Mouse (Mus musculus) forebrain, embryonic 16.5 days (tissue): ENCODE measurements around the gene Fmn2. TPM values are rescaled to one million over a fixed set of nuclear protein-coding genes. Genes with fewer than 3 reads are reported as not detected.

ENCODE experiments used
- ATAC-seq: fragments of 200-750 bp; cut with Nextera tagmentation; 2 replicates; pipeline ENCODE4 v1.8.0; 2017; ENCODE audit warnings: mild to moderate bottlenecking, moderate library complexity
- H3K27ac ChIP-seq: fragments of 300-500 bp; sonication (generic); 2 replicates; pipeline ENCODE4 v1.5.1; 2014; ENCODE audit warnings: low read length, control low read depth
- H3K27me3 ChIP-seq: fragments of 300-500 bp; sonication (generic); replicated peaks from 2 replicates; pipeline ENCODE4 v1.6.1; 2014; ENCODE audit warnings: low read length; ENCODE audit not compliant: control insufficient read depth, insufficient read depth
- H3K36me3 ChIP-seq: fragments of 300-500 bp; sonication (generic); 2 replicates; pipeline ENCODE4 v1.6.1; 2014; ENCODE audit not compliant: control insufficient read depth, insufficient read depth
- H3K4me1 ChIP-seq: fragments of 300-500 bp; sonication (generic); replicated peaks from 2 replicates; pipeline ENCODE4 v1.6.1; 2014; ENCODE audit warnings: low read length; ENCODE audit not compliant: control insufficient read depth, insufficient read depth
- H3K4me2 ChIP-seq: fragments of 300-500 bp; sonication (generic); 2 replicates; pipeline ENCODE4 v1.6.1; 2014; ENCODE audit warnings: mild to moderate bottlenecking, low read length, control low read depth
- H3K4me3 ChIP-seq: fragments of 300-500 bp; sonication (generic); replicated peaks from 2 replicates; pipeline ENCODE4 v1.5.1; 2014; ENCODE audit warnings: mild to moderate bottlenecking, low read length, control low read depth
- H3K9ac ChIP-seq: fragments of 300-500 bp; sonication (generic); replicated peaks from 2 replicates; pipeline ENCODE4 v1.6.1; 2014; ENCODE audit warnings: low read depth, low read length, control low read depth
- H3K9me3 ChIP-seq: fragments of 300-500 bp; sonication (generic); 2 replicates; pipeline ENCODE4 v1.6.1; 2016; ENCODE audit warnings: low read length; ENCODE audit not compliant: control insufficient read depth
- WGBS: fragments of 180-500 bp; shearing (Covaris S2); extraction: QIAGEN DNeasy Blood & Tissue Kit; methylation state at CpG from one replicate; pipeline ENCODE4 v1.1.7; 2014; 5-methylcytosine and 5-hydroxymethylcytosine counted together
- polyA plus RNA-seq: library from polyadenylated mRNA; unstranded; fragments of >200 nt; fragmentation: Nextera tagmentation; extraction: Ambion mirVana; gene quantifications from 2 replicates; pipeline ENCODE4 v1.2.1, GENCODE M21; 2015

Gene Fmn2
- polyA plus RNA-seq, 1 experiment from 2014 or later, result 6.9 TPM

DNA sequence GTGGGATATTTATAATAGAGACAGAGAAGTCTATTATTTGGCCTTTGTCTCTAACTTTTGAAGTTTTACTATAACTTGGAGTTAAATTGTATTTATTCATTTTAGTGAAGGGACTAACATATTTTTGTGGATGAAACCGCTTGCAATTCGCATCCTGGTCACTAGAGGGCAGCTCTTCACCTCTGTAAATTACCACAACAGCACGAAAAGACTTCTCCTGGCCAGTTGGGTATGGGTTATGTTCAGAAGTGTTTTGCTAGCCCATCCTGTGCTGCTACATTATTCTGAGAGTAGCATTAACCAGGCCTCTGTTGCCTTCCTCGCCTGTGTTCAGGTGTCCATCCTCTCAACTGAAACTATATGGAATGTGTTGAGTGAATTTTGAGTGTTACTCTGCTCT, 93.4 kb downstream of the Fmn2 start:
- peak; percentile 64 for ATAC-seq
- Histone ChIP-seq H3K9me3 (no peaks in the 10 kb centered on the region), H3K4me2 (no peak overlapping the region), H3K36me3 (no peaks in the 10 kb centered on the region), H3K9ac (no peak overlapping the region), H3K4me3 (no peak overlapping the region), H3K4me1 (no peaks in the 10 kb centered on the region), H3K27ac (no peak overlapping the region), H3K27me3 (no peaks in the 10 kb centered on the region)
- WGBS, result 11% methylated on average over 4 of the region's 4 CpGs

DNA sequence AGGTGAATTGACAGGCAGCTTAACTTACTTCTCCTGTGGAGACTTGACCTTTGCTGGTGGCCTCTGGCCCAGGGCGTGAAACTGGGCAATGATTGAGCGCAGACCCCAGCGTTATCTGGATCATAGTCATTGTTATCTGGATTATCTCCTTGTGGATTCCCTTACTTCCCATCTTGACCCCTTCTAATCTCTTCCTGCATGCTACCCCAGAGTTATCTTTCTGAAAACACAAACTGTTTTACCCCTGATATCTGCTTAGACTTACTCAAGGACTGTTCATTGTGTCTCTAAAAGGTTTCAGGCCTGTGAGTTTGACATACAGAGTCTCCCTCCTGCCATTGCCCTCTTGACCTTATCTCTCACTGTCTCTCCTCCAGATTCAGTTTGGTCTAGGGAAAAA, 95.9 kb downstream of the Fmn2 start:
- no peaks in the 10 kb centered on the region for H3K27me3 ChIP-seq
- no peak overlapping the region for H3K4me2 ChIP-seq
- no peak overlapping the region for H3K9ac ChIP-seq
- H3K4me3 ChIP-seq, result no peak overlapping the region
- H3K9me3 ChIP-seq, result no peaks in the 10 kb centered on the region
- H3K4me1 ChIP-seq, result no peaks in the 10 kb centered on the region
- WGBS, result 92% methylated on average over 3 of the region's 3 CpGs
- no peaks in the 10 kb centered on the region for H3K36me3 ChIP-seq
- H3K27ac ChIP-seq, result no peak overlapping the region
- ATAC-seq, result no peak

DNA sequence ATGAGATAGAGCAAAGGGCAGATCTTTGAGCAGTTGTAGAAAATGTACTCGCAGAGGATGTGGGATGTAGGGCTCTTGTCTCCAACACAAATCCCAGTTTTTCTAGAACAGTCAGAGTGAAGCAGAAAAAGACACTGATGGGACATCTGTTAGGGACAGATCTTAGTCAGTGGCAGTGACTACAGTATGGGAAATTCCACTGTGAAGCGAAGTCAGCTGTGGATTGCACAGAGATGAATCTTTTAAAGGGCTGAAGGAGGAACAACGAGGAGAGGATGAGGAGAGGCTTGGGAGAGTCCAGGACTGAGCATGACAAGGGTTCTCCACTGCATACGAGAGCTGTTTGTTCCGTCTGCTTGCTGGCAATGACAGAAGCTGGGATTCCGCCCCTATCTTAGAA, 96.6 kb downstream of the Fmn2 start:
- no peaks in the 10 kb centered on the region for H3K36me3 ChIP-seq
- H3K27ac ChIP-seq, result no peak overlapping the region
- no peaks in the 10 kb centered on the region for H3K27me3 ChIP-seq
- no peaks in the 10 kb centered on the region for H3K9me3 ChIP-seq
- no peak for ATAC-seq
- 91% methylated on average over 6 of the region's 6 CpGs for WGBS
- H3K4me3 ChIP-seq, result no peak overlapping the region
- no peaks in the 10 kb centered on the region for H3K4me1 ChIP-seq
- H3K9ac ChIP-seq, result no peak overlapping the region
- H3K4me2 ChIP-seq, result no peak overlapping the region

DNA sequence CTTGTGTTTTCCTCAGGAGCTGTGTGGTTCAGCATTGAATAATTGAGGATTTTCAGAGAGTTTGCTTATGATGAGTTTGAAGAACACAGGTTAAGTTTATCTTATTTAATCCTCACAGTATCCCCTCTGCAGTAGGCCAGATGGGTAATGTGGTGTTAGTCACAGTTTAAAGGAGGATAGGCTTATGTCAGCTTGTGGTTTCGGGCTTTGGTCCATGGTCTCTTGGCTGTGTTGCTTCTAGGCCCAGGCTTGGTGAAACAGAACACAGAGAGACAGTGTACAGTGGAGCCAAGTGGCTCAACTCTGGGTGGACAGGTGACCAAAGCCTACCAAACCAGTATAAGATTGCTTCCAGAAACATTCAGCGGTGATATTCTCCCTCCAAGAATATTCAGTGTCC, 98.4 kb downstream of the Fmn2 start:
- Histone ChIP-seq H3K9me3 (no peaks in the 10 kb centered on the region), H3K36me3 (no peaks in the 10 kb centered on the region), H3K4me2 (no peak overlapping the region), H3K27ac (no peak overlapping the region), H3K4me1 (no peaks in the 10 kb centered on the region), H3K4me3 (no peak overlapping the region), H3K9ac (no peak overlapping the region), H3K27me3 (no peaks in the 10 kb centered on the region)
- 97% methylated on average over 2 of the region's 2 CpGs for whole genome bisulfite sequencing
- ATAC-seq, result no peak

DNA sequence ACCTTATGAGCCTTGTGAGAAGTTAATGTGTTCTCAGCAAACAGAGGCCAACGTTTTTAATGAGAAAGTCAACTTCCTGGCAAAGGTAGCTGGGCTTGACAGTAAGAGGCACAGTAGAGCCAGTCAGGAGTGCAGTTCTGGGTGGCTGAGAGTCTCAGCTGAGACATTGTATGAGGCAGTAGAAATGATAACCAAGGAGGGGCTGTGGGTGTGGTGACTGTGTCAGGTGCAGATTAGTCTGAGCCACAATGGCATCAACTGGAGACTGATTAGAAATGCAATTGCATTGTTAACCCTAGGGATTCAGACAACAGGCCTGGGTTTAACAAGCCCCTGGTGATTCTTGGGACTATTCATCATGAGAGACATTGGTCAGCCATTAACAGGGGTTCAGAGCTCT, 99.0 kb downstream of the Fmn2 start:
- H3K4me1 ChIP-seq, result no peaks in the 10 kb centered on the region
- H3K9ac ChIP-seq, result no peak overlapping the region
- no peak overlapping the region for H3K27ac ChIP-seq
- 54% methylated on average over 1 of the region's 1 CpGs for WGBS
- H3K4me3 ChIP-seq, result no peak overlapping the region
- no peak for ATAC-seq
- no peaks in the 10 kb centered on the region for H3K36me3 ChIP-seq
- no peak overlapping the region for H3K4me2 ChIP-seq
- H3K9me3 ChIP-seq, result no peaks in the 10 kb centered on the region
- H3K27me3 ChIP-seq, result no peaks in the 10 kb centered on the region

DNA sequence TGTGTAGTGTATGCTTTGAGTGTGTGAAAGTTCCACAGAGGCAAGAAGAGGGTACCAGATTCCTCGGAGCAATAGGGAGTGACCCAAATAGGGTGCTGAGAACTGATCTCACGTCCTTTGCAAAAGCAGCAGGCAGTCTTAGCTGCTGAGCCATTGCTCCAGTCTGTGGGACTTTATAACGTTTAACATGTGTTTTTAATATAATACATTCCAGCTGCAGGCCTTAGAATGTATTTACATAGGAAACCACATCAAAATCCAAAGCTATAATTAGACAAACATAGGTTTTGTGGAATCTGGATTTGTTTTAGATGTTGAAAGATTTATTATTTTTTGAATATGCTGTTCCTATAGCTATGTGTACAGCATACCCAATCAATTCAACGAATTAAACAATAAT, 115.7 kb downstream of the Fmn2 start:
- Histone ChIP-seq H3K4me1 (no peaks in the 10 kb centered on the region), H3K9ac (no peak overlapping the region), H3K27me3 (no peaks in the 10 kb centered on the region), H3K4me3 (no peak overlapping the region), H3K36me3 (peaks cover 8% of the 10 kb centered on the region; the same call in 1 of the 2 replicates), H3K27ac (no peak overlapping the region), H3K9me3 (no peaks in the 10 kb centered on the region), H3K4me2 (no peak overlapping the region)
- no peak for ATAC-seq
- WGBS, result 74% methylated on average over 4 of the region's 4 CpGs

DNA sequence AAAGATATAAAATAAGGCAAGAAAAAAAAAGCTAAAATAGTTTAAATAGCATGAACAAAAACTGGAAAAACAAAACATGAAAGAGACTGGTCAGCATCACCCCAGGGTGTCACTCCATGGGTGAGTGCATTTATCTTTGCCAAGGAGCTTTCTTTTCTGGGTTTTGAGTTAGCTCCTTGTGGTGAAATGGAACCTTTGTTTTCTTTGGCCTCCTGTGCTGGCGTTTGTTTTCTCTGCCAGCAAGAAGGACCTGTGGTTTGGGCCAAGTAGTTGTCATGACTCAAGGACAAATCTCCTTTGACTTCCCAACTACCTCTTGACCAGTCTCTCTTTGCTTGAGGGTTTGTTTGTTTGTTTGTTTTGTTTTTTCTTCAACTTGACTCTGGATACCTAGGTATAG, 119.9 kb downstream of the Fmn2 start:
- Histone ChIP-seq H3K36me3 (no peaks in the 10 kb centered on the region), H3K4me1 (no peaks in the 10 kb centered on the region), H3K27me3 (no peaks in the 10 kb centered on the region), H3K9ac (no peak overlapping the region), H3K27ac (no peak overlapping the region), H3K4me2 (no peak overlapping the region), H3K9me3 (no peaks in the 10 kb centered on the region), H3K4me3 (no peak overlapping the region)
- no peak for ATAC-seq
- 18% methylated on average over 1 of the region's 1 CpGs for WGBS

DNA sequence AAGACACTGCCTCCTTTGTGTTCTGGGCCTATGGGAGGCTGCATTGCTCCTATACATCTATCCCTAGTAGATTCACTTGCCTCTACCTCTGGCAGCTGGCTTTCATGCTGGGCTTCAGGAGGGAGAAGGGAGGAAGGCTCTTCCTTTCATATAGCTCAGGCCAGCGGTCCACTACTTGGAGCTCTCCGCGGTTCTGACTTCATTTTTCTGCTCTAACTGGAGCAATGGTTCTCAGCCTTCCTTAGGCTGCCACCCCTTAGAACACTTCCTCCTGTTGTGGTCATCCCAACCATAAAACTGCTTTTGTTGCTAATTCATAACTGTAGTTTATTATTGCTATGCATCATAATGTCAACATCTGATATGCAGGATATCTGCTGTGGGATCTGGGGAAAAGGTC, 121.4 kb downstream of the Fmn2 start:
- Histone ChIP-seq H3K27ac (no peak overlapping the region), H3K27me3 (no peaks in the 10 kb centered on the region), H3K4me1 (no peaks in the 10 kb centered on the region), H3K4me3 (no peak overlapping the region), H3K9me3 (no peaks in the 10 kb centered on the region), H3K9ac (no peak overlapping the region), H3K4me2 (no peak overlapping the region), H3K36me3 (no peaks in the 10 kb centered on the region)
- no peak for ATAC-seq
- 42% methylated on average over 3 of the region's 3 CpGs for WGBS

DNA sequence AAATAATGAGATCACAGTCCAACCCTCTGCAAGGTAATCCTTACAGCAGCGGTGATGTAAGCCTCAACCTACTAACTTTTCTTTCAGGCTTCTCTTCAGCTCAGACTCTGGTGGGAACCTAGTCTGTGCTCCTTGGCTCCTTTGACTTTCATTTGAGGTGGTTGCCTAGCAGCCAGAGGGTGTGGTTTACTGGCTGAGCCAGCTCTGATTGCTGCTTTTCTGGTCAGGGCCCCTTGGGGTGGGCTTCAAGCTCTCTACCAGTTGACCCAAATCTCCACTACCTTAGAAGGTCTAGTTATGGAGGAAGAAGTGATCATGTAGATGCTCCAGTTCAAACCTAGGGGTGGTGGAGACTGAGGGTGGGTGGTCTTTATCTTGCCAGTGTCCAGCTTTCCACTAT, 128.4 kb downstream of the Fmn2 start:
- Histone ChIP-seq H3K9me3 (no peaks in the 10 kb centered on the region), H3K27me3 (no peaks in the 10 kb centered on the region), H3K4me1 (no peaks in the 10 kb centered on the region), H3K9ac (no peak overlapping the region), H3K4me3 (no peak overlapping the region), H3K27ac (no peak overlapping the region), H3K4me2 (no peak overlapping the region), H3K36me3 (no peaks in the 10 kb centered on the region)
- 52% methylated on average over 1 of the region's 1 CpGs for WGBS
- ATAC-seq, result no peak

DNA sequence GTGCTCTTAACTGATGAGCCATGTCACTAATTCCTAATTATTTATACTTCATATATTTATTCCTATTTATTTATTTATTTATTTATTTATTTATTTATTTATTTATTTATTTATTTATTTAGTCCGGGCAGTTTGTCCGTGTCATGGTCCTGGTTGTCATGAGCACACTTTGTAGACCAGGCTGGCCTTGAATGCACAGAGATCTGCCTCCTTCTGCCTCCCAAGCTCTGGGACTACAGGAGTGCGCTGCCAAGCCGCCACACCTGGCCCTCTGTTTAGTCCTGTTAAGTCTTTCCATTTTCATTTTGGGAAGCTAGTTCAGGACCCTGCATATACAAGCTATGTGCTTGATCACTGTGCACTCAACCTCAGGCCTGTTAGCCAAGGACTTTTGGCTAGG, 134.7 kb downstream of the Fmn2 start:
- H3K27ac ChIP-seq, result no peak overlapping the region
- H3K4me3 ChIP-seq, result no peak overlapping the region
- H3K9me3 ChIP-seq, result no peaks in the 10 kb centered on the region
- no peak overlapping the region for H3K9ac ChIP-seq
- no peaks in the 10 kb centered on the region; the same call in 1 of the 2 replicates for H3K4me1 ChIP-seq
- no peaks in the 10 kb centered on the region for H3K27me3 ChIP-seq
- 99% methylated on average over 4 of the region's 4 CpGs for WGBS
- no peak for ATAC-seq
- H3K4me2 ChIP-seq, result no peak overlapping the region
- no peaks in the 10 kb centered on the region for H3K36me3 ChIP-seq
